Mouse (Mus musculus): ENCODE measurements around the gene Aprt. TPM values are rescaled to one million over a fixed set of nuclear protein-coding genes. Genes with fewer than 3 reads are reported as not detected.

The Aprt gene
- 10 to 100 TPM; 40.8 to 42.7 TPM for total RNA-seq (2021)
- long read RNA-seq, experiment 1, transcript Aprt-201 (5 exons, 849 nt): major isoform, 16 of 17 reads
- long read RNA-seq, experiment 1, partial matches to known transcripts: 1 of 17 reads
- long read RNA-seq, experiment 1, other reads (novel, unspliced or antisense): 0 of 17 reads
- long read RNA-seq, experiment 2, transcript Aprt-201 (5 exons, 849 nt): major isoform, 14 of 20 reads
- long read RNA-seq, experiment 2, partial matches to known transcripts: 4 of 20 reads
- long read RNA-seq, experiment 2, other reads (novel, unspliced or antisense): 2 of 20 reads

DNA sequence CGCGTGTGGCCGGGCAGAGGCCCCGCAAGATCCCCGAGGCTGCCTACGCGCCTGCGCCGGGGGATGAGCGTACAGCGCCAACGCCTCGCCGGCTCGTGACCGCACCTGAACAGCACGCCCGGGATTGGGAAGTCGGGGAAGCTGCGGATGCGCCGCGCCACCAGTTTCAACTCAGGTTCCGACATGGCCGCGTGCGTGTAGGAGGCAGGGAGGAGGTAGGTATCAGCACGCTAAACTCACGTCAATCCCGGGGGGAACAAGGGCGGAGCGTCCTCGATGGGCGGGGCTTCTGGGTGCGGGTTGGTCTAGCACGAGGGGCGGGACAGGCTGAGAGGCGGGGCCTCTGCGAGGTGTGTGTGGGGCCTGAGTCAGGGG lies at the start of gene Aprt:
Aprt (minus strand) TSS at position 262 of the 375 bp plus-strand sequence.
- peak; percentile 96 to 98 for DNase-seq

DNA sequence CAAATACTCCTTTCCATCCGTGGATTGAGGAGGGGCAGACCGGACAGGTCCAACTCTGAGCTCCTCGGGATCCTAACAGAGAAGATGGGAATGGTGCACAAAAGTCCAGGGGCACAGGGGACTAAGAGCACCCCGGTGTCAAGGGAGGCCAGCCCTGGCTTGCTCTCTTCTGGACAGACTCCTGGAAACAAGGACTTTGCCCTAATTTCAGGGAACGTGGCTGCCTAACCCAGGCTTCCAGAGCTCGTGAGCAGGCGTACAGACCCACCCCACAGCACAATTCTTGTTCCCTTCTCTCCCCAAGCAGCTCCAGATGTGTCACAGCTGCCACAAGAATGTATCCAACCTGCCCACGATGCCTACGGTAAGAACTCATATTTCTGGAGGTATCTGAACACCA lies 49.1 kb upstream of the Aprt start:
- peak in 1 of 2 experiments; percentile 16 for DNase-seq

DNA sequence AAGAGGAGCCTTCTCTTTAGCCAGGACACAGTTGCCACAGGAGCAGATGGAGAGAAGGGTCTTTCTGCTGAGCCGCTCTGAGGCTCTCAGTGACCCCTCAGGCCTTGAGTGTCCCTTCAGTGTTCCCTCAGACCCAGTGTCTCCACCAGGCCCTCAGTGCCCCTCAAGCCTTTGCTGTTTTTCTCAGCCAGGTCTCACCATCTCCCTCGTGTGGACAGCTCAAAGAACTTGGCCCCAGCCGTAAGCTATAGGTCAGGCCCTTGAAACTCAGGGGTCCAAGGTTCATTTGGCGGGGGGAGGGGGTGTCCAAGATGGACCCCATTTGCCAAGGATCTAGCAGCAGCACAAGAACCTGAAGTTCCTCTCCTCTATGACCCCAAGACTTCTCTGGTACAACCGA lies 47.9 kb upstream of the Aprt start:
- DNase-seq: no peak

DNA sequence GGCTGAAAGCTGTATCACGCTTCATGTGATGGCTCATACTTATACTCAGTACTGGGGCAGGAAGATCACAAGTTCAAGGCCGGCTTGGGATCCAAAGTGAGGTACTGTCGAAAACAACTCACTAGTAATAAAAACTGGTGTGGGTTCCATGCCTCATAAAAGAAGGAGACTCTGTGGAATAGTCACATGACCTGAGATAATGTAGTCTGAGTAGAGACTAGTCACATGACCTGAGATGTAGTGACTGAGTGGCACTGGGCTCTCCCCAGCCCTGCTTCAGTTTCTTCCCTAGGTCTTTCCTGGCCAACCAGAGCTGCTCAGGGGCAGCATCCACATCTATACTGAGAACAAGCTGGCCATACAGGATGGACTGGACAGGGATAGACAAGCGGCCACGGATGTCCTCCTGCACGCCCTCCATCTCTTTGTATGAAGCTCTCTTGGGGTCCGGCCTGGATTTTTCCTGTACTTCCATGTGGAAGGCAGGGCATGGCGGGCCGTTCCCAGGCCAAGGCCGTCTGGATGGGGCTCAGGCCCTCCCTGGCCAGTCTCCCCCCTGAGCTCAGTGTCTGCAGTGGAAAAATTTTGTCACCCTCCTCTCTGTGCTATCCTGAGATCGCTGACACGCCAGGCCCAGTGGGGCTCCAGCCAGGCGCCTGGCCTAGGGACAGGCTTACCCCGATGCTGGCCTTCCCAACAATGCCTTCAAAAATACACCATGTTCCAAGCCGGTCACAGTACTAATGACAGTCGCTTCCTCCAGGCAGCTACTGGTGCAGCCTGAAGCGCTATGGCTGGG lies 47.3 kb upstream of the Aprt start:
- peak; percentile 61 to 81 for DNase-seq

DNA sequence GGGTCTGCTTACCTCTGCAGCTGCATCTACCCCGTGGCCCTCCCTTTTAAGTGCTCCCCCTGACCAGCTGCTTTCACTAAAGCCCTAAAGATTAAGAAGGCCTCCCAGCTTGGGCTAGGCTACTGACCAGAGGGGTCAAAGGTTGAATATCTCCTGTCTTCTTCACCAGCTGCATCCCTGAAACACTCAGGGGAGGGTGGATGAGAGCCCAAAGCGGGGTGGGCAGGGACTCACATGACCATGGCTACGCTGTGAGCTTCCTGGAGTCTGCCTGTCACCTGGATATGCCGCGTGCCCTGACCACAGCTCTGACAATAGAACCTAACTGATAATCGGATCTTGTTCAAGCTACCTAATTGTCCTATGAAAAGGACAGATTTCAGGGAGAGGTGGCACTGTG lies 46.0 kb upstream of the Aprt start, which contains the start of gene Pabpn1l:
Pabpn1l (minus strand) TSS at position 13 of the 400 bp plus-strand sequence.
- DNase-seq: no peak

DNA sequence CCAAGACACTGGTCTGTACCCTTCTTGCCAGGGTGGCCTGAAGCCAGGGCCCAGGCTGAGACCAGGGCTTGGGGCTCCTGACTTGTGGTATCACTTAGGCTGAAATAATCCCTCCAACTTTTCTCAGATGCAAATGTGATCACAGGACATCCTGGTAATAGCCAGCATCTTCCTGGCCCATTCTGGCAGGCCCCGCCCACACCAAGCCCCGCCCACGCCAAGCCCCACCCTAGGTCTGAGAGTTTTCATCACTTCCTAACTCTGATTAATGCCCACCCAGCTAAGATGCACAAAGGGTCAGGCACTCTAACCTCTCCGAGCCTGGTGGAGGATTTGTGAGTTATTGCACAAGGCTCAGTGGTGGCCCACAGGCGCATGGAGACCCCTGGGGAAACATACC lies 43.7 kb upstream of the Aprt start:
- no peak for DNase-seq

DNA sequence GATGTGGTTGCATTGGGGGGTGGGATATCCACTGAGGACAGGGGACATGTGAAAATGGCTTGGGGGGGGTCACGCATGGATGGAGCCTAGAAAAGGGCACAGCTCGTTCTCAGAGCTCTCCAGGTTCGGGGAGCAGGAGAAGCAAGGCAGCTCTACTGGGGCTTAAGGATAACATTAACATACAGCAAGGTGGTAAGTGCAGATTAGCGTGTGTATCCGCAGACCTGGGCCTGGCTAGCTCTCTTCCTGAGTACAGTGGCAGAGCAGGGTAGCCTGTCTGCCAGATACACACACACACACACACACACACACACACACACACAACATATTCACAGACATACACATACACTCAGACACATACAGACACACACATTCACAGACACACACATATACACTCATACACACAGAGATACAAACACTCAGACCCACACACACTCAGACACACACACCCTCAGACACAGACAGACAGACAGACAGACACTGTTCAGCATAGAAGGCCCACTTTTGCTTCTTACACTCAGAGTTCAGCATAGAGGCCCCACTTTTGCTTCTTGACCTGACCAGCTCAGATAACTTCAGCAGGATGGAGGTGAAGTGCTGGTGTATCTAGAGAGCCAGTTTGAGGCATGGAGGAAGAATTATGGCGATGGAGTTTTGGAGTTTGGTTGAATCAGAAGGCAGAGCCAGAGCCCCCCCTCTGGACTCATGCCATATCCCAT lies 42.1 kb upstream of the Aprt start:
- DNase-seq: no peak

DNA sequence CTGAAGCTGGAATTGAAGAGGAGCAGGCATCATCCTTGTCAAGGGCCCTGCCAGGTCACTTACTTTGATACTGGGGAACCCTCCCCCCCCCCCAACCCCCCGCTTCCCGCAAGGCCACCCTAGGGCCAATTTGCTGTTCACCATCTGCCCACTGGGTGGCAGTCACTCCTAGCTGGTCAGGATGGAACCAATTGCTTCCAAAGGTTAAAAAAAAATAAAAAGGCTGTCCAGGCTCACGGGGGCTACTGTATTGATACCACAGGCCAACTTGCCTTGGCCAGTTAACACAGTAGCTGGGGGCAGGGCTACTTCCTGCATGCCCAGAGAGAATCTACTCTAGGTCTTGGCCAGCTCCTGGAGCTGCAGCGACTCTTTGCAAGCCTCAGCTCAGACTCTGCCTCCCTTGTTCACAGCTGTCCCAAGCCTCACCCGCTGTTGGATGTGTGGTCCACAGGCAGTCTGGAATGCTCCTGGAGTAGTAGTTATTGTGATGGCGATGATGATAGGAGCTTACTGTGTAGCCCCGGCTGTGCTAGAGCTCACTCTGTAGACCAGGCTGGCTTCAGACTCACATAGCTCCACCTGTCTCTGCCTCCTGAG lies 41.3 kb upstream of the Aprt start:
- peak; percentile 81 to 95 for DNase-seq

DNA sequence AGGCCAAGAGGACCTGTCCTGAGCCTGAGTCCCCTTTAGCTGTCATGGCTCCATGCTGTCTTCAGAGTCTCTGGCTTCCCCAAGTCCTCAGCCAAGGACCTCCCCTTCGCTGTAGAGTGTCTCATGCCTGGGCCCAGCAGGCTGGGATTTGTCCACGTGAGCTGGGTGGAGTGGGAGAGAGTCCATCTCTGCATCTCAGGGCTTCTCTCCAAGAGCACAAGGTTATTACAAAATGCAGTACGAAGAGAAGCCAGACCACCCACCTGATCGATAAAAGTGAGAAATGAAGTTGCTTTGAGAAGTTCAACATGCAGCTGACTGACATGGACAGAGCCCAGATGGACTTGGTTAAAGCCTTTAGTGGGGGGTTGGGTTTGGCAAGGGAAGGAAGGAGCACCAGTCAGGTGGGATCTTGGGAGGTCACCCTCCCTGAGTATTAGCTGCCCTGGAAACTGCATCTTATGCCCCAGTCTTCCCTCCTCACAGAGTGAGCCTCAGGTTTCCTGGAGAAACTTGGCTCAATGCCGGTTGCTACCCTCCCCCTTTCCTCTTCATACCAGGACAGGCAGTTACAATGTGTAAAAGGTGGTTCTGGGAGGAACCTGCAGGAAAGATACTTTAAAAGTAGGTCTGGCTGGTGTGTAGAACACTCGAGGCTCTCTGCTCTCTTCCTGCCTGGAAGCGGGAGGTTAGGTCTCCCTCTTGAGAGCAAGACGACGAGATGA lies 39.6 kb upstream of the Aprt start:
- peak; percentile 44 to 50 for DNase-seq

DNA sequence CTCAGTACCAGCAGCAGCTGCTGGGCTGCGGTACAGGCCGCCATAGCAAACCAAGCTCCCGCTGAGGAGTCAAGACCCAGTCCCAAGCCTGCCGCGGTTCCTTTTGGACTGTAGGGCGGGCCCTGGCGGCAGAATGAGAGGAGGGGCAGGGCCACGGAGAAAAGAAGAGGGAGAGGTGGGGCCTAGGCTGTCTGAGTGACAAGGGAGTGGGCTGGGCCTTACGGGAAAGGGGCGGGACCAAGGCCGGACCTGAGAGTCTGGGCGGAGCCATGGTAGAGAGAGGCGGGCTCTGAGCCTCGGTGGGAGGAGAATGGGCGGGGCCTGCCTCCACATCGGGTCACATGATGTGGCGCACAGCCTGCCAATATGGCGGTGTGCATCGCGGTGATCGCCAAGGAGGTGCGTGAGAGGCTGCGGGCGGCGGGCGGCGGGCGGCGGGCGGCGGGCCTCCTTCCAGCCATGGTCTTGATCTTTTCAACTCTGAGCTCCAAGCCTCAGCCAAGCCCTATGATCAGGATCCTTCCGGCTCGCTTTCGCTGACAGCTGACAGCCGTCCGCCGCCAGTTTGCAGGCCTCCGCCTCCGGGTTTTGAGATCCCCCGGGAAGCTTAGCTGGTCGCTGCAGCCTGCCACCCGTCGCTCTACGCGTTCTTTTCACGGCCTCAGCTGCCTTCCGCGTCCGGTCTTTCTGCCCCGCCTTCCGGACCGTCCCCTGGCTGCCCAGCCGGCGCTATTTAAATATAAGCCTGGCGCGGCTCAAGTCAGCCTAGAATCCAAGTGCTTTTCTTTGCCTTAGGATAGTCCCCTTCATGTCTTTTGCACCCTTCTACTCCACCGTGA lies 34.8 kb upstream of the Aprt start, which contains the start of the genes Galns and Trappc2l:
Galns (minus strand) TSS at position 169 of the 839 bp plus-strand sequence.
Trappc2l (plus strand) TSS at position 346 of the 839 bp plus-strand sequence.
- peak; percentile 97 for DNase-seq

DNA sequence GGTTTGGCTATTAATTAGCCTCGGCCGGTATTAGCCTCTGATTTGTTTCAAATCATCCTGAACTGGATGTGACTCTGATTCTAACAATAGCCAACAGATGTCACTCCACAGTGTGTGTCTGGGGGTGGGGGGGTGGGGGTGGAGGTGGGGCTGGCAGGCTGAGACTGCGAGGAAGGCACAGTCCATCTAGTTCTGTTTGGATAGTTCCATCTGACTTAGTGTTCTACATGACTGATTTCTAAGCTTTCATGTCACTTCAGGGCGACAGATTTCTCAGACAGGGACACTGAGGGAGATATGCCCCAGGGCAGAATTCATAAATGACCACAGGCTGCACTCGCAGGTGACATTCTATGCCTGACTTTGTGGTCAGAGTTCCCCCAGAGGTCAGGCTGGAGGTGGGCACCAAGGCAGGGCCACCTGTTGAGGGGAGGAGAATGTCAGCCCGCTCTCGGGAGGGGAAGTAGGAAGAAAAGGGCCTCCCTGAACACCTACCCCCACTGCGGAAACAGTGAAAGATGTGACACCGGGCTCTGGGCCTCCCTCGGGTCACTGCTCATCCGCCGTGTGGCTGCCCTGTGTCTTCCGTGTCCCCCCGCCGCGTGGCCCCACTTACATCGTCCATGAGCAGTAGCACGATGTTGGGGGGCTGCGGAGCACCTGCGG lies 34.0 kb upstream of the Aprt start:
- no peak for DNase-seq

DNA sequence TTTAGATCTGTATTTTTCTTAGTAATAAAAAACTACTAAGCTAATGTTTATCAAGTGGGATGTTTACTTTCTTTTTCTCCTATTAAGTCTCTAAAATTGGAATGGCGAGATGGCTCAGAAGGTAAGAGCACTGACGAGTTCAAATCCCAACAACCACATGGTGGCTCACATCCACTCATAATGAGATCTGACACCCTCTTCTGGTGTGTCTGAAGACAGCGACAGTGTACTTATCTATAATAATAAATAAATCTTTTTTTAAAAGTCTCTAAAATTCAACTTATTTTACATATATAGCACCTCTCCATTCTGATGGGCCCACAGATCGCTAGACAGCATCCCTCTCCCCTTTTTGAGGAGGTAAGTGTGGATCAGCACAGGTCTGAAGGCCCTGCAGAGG lies 33.5 kb upstream of the Aprt start:
- no peak for DNase-seq

DNA sequence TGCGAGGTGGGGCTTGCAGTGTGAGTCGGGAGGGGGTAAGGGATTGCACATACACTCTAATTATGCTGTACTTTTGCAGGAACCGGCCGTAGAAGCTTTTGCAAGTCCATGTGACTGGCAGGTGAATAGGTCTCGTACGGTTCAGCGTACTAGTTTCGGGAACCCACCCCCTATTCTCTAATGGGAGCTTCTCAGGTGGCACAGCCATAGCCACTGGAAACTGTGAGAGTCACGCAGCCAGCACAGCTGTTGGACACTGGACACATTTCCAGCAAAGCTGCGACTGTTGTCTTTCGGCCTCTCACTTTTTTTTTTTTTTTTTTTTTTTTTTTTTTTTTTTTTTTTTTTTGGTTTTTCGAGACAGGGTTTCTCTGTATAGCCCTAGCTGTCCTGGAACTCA lies 30.1 kb upstream of the Aprt start:
- DNase-seq: no peak

DNA sequence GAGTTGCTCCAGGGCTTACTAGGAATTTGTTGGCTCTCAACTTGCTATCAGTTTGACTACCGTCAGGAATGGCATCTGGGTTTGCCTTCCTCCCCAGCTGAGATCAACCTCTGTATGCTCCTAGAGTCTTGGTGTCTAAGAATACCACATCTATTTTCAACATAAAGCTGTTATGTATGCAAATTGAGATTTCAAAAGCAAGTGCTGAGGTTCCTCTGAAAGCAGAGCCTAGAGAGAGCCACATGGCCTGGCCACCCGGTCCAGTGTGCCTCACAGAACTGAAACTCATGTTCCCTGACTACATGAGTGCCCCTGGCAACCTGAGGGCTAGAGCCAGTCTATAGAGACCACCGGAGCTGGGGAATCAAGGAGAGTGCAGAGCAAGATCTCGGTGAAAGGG lies 28.7 kb upstream of the Aprt start:
- no peak for DNase-seq

DNA sequence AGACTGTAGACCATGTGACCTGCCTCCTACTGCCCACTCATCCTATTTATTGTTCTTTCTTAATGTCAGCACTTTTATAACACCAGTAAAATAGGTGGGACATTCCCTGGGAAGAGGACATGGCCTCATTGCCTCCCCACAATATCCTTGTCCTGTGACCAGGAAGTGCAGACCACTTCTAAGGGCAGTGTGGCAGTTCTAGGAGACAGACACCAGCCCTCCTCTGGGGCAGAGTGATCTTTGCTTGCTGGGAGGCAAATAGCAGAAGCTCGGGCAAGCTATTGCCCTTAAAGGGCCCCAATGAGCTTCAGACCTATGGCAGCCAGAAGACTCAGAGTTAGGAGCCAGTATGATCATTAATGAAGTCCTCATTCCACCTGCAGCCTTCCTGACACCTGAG lies 27.9 kb upstream of the Aprt start:
- DNase-seq: no peak

DNA sequence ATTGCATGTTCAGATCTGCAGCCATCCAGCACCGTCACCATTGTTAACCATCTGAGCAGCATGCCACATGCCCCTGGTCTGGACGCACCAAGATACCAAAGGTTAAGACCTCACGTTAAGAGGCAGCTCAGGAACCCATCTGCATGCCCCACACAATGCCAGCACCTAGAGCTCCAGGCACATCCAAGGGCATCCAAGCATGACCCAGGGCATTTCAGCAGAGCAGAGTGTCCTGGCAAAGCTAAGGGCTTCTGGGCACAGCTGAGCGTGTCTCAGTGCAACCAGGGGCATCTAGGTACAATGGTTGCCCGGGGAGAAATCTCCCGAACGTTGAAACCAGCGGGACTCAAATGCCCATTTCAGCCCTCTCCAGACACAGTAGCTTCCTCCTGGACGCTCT lies 24.0 kb upstream of the Aprt start:
- DNase-seq: no peak

DNA sequence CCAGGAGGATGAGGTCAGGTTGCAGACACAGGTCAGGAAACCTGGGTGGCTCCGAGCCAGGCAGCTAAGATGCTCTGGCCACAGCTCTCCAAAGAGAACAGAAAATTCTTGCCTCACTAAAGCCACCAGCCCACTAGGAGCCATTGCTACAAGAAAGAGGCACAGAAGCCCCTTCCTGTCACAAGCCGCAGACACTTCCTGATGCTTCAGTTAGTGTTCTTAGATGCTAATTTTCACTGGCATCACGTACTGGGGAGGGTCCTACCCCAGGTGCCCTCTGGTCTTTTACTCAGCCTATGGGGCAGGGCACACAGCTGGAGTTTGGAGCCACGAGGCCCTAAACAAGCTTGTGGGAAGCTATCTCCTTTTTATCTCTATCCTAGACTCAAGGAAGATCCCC lies 19.3 kb upstream of the Aprt start:
- no peak for DNase-seq

DNA sequence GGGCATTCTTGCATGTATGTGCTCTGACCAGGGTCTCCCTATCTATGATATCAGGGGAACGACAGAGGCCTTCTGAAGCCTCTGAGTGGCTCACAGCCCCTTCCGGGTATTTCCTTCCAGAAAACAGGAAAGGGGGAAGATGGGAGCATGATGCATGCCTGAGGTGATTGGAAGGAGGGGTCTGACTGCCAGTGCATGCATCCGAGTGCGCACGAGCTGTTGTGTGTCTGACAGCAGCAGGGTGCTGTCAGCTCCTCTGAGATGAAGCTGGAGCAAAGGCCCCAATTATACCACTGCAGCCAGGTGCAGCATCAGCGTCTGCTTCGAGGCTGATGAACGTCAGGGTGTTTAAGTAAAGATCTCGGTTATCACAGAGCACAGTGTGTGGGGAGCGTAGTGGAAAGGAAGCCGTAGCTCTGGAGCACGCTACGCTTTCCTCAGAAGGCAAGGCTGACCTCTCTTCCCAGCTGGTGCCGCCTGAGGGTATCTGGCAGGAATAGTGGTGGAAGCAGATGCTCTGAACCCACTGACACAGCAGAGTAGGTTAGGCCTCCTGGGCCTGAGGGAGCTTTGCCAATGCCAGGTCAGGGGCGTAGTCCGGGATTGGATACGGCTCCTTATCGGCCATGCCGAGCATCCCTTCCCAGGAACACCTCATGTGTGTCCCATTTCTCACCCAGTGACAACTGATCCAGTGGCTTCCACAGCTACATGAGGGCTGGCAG lies 17.2 kb upstream of the Aprt start:
- DNase-seq: no peak

DNA sequence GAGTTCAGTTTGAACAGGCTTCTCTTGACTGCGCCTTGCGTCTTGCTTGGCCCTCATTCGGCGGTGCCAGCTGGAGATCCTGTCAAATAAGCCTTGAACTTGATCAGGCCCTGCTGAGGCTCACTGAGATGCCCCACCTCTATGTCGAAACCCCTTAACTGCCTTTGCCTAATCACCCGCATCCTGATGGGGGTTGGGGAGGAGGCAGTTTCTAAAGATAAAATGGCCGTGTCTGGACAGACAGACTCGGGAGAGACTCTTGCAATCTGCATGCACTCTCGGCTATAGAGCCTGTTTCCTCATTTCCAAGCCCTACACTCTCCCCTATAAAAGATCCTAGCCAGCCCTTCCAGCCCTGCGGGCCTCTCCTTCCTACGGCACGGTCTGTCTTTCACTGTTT lies 16.5 kb upstream of the Aprt start:
- DNase-seq: no peak

DNA sequence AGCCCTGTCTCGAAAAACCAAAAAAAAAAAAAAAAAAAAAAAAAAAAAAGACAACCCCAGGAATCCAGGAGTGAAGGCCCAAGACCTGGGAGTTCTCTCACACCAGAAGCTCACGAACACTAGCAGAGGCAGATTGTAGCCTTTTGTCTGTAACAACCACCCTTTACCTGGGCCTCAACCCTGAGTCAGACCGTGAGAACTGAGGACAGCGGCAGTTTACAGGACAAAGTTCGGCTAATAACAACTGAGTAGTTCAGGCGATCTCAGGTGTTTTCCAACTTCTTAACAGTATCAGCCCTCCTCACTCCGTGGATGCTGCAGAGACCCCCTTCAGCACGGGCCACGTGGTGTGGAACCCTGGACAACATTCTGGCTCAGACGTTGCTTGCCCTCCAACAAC lies 10.0 kb upstream of the Aprt start:
- no peak for DNase-seq
